Mouse (Mus musculus) heart, adult 2 months (tissue): ENCODE measurements at regions not wholly inside any gene's neighbourhood (a gene's known extent, or its start where the extent isn't known, plus 50 kb on each side); places are given as distances from the start of the nearest gene placed in this dataset.

Experiments
- CTCF ChIP-seq: fragments of 200-600 bp; IDR thresholded peaks from 2 replicates; pipeline ENCODE4 v1.8.1; 2022; ENCODE audit warnings: antibody characterized with exemption, mild to moderate bottlenecking, moderate library complexity
- EP300 ChIP-seq: fragments of 200-500 bp; IDR thresholded peaks from 2 replicates; pipeline ENCODE4 v1.6.1; 2011; ENCODE audit warnings: low read depth, low read length, control low read depth; ENCODE audit not compliant: insufficient read depth
- POLR2A ChIP-seq: fragments of 200-500 bp; IDR thresholded peaks from 2 replicates; pipeline ENCODE4 v1.6.1; 2011; ENCODE audit warnings: mild to moderate bottlenecking, low read depth, low read length, control low read depth; ENCODE audit not compliant: insufficient read depth

- TF ChIP-seq POLR2A (no peak), EP300 (no peak), CTCF (no peak)
Observed at GRCm38 (mm10) chr12:107326101-107326500, 162.3 kb upstream of the 3110018I06Rik start.
